Mouse (Mus musculus) stomach, postnatal 0 days (tissue): ENCODE results near the gene Fahd1.

Experiments used
- CTCF ChIP-seq: IDR thresholded peaks from 2 replicates; pipeline ENCODE4 v1.5.1; 2016; ENCODE audit warnings: antibody characterized with exemption, low read depth, mild to moderate bottlenecking, moderate library complexity
- EP300 ChIP-seq: optimal IDR thresholded peaks from 2 replicates; pipeline ENCODE3; 2016; ENCODE audit warnings: antibody characterized with exemption

DNA sequence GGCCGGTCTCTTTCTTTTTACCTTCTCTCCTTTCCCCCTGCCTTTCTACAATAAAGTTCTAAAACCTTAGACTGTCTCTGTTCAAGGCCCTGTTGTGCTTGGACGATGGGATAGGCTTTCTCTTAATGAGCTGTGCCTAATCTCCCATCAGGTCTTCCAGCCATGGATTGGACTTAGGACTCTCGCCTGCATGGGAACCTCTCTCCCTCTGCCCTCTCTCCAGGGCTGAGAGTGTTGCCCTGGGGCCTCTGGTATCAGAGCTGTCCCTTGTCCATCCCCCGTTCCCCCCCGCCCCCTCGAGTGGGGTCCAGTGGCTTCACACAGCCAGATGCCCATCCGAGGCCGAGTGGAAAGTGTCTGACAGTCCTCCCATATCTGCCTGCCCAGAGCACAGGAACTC, 24.8 kb upstream of the Fahd1 start:
- no peak for TF ChIP-seq EP300
- no peak for TF ChIP-seq CTCF
